In genomic region chr14:105896791-105897568, GRCm38 (mm10) we compare ENCODE assay signal across 8 mouse cellular contexts. TPM values are rescaled to one million over a fixed set of nuclear protein-coding genes. Genes with fewer than 3 reads are reported as not detected.
A peak's percentile ranks its signal among the peaks of the same experiment; 100 is the strongest.
DNase-seq lines count a peak whose midpoint lies in the region; ATAC-seq lines count a peak whose summit lies in the region.

Gene Spry2 (minus strand): TSS chr14:105896819.

- under 1% methylated on average over 58 of the region's 89 CpGs for WGBS in hindbrain, embryonic 15.5 days

- ATAC-seq in hindbrain, embryonic 15.5 days (ENCODE audit: low FRiP score, low read depth), result peak; percentile 94

- H3K4me1 ChIP-seq in hindbrain, embryonic 15.5 days (replicated peaks), result peaks cover 25% of the 10 kb centered on the region

- no peaks in the 10 kb centered on the region for H3K9me3 ChIP-seq in hindbrain, embryonic 15.5 days

- peak within 1 kb of the TSS; percentile 86 for H3K9ac ChIP-seq in hindbrain, embryonic 15.5 days

- H3K4me3 ChIP-seq in hindbrain, embryonic 15.5 days, result peak within 1 kb of the TSS; percentile 84

- H3K36me3 ChIP-seq in hindbrain, embryonic 15.5 days, result no peaks in the 10 kb centered on the region

- H3K4me2 ChIP-seq in hindbrain, embryonic 15.5 days, result peak within 1 kb of the TSS; percentile 86

- no peaks in the 10 kb centered on the region for H3K27me3 ChIP-seq in hindbrain, embryonic 15.5 days

- peak within 1 kb of the TSS; percentile 98 for H3K27ac ChIP-seq in hindbrain, embryonic 15.5 days (replicated peaks)

- DNase-seq in T-cell, adult 2 months (ENCODE audit: low spot score), result peak; percentile 48
- DNase-seq in cerebellum, postnatal 14 days, result peak; percentile 85 to 88
- DNase-seq in gastrocnemius, adult 18-20 months (ENCODE audit: low spot score), result peak; percentile 91
- peak; percentile 84 to 90 for DNase-seq in left cerebral cortex, adult 18-20 months (ENCODE audit: low spot score in 2 of 2)
- peak; percentile 90 to 97 for DNase-seq in lung, postnatal 4 days
- DNase-seq in retina, postnatal 7 days (ENCODE audit: low read depth, low spot score), result peak; percentile 84
- DNase-seq in urinary bladder, postnatal 10 days (ENCODE audit: low spot score), result peak; percentile 65

RNA-seq across cellular contexts. Expression of gene Spry2, which starts in this region (rescaled TPM):
- total RNA-seq in gastrocnemius, adult 18-20 months (2021), result 10 to 100 TPM; 13.5 to 19.3 TPM
- 35.2 and 35.5 TPM in 2 replicates for polyA plus RNA-seq in hindbrain, embryonic 15.5 days (2015; fragmentation: Nextera tagmentation; extraction: Ambion mirVana)
- 100 to 1,000 TPM; 101 to 110 TPM for total RNA-seq in left cerebral cortex, adult 18-20 months (2021)

Comparison
In these comparisons a context has a peak if more than half of its experiments do, and no peak if none do; other contexts are left out.
1. Peak in every context shown above with its lines: DNase-seq, ATAC-seq, H3K4me3 ChIP-seq and H3K27ac ChIP-seq.
2. RNA of gene Spry2 (total RNA-seq): 101 to 110 TPM in left cerebral cortex, adult 18-20 months; 13.5 to 19.3 TPM in gastrocnemius, adult 18-20 months; every median in the first group is over 4 times any median in the second.